Mouse (Mus musculus) cerebral cortex, adult 2 months (tissue): Measurements from ENCODE around the gene Faim2.

Experiments used
- WGBS: fragments of 180-500 bp; shearing (Covaris S2); methylation state at CpG from one replicate; pipeline ENCODE4 v1.1.7; 2018; 5-methylcytosine and 5-hydroxymethylcytosine counted together

The Faim2 gene

DNA sequence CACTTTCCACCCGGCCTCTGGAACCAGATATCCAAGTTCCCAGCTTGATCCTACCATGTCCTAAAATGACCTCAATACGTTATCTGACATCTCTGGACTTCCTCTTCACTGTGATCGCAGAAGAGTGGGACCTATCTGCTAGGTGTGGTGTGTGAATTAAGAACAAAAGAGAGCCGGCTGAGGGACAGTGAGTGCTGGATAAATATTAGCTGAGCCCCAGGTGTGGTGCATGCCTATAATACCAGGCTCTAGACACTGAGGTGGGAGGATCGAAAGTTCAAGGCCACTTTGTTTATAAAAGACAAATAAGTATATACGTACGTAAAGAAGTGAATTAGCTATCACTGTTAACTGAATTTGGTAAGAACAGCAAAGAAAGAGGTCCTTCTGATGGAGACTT is 18.1 kb downstream of the Faim2 start:
- WGBS, result 83% methylated on average over 7 of the region's 7 CpGs

DNA sequence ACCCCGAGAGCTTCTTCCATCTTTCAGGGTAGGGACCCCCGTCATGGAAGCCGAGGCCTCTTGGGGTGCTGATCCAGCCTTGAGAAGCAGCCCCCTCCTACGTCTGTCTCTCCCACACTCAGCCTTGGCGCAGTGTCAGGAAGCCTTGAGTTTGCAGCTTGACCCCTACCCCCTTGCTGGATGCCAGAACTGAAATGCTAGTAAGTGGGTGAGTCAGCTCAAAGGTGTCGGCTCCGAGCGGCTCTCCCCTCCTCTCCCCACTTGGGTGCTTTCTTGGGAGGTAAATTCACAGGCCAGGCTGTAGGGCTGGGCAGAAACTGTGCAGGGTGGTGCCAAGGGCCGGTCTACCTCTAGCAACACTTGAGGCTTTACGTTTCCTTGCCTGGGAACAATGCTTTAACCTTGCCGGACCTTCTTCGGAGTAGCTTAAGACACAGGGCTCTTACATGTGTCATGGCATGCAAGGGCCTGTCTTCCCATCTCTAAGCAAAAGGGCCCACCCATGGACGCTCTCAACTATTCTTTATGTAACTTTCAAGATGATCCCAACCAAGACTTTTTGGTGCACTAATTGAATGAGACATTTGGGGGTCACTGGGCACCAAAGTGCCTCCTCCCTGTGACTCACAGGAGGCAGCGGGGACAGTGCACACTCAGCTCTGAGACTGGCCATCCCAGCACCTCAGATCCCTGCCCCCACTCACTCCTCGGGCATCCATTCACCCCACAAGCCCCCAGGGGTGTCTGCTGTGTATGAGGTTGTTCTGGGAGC is 22.5 kb downstream of the Faim2 start:
- WGBS, result 75% methylated on average over 15 of the region's 15 CpGs

DNA sequence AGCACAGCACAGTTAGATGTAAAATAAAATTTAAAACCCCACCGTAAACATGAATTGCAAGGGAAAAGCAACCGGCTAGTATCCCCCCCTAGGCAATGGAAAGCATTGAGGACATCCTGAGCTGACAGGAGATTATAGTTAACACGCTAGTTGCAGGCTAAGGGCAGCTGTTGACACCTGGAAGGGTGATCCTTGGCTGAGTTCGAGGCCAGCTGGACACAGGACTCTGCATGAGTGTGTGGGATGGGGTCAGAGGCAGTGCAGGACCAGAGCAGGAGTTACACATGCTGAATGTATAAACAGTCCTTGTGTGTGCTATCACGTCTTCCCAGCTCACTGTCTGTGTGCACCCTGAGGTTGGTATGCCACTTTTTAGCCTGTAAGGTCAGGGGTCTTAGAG is 24.7 kb downstream of the Faim2 start:
- WGBS, result 79% methylated on average over 5 of the region's 5 CpGs

DNA sequence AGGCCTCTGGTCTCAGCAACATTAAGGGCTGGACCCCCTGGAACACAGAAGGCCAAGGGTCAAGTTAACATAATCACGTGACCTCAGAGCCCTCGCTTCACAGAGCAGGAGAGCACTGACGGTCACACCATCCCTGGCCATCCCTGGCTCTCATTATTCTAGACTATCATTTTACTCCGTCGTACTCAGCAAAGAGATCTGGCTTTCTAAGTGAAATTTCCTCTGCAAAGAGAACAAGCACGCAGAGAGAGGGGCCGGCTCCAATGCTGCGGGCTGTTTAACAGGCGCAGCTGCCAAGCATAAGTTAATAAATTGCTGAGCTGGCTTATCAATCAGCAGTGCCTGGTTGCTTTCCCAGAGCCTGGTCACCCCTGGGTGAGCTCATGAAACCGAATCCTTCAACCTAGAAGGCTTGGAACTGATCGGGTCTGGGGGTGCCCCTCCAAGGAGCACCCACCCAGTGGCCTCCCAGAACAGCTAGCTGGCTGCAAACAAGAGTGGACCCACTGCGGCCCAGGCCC is 25.6 kb downstream of the Faim2 start:
- 44% methylated on average over 12 of the region's 12 CpGs for whole genome bisulfite sequencing

DNA sequence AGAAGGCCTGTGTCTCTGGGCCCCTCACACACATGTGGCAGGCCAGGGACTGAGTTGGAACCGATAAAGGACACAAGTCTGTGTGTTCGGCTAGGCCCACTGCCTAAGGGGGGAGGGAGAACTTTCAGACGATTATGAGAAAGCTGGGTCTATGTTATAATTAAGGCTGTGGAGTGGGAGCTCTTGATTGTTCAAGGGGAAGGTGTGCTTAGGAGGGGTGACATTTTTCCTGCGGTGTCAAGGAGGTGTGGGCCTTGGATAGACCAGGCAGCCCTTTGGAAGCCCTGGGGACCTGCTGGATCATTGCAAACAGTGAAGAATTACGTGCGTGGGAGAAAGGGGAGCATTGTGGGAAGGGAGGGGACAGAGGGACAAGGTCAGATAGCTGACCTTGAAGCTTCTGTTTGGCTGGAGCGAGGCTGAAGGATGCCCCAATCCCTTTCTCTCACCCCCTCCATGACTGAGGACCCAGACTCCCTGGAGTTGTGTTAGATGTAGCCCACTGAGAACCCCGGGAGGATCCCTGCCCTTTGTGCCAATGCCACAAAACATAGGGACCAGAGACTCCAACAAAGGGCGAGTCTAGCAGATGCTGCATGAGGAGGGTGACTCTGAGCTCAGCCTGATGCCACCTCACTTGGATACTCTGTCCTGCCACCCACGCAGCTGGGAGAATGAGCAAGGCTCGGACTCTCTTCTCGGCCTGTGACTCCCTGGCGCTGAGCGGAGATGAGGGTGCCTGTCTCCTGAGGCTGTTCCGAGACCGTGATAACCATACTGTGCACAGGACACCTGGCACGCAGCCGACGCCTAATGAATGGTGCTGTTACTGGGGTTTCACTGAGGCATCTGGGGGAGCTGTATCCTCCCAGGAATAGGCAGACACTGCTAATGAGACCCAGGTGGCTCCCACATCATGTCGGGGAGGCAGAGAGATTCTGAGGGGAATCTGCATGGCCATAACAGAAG is 26.4 kb downstream of the Faim2 start:
- 46% methylated on average over 20 of the region's 20 CpGs for WGBS

DNA sequence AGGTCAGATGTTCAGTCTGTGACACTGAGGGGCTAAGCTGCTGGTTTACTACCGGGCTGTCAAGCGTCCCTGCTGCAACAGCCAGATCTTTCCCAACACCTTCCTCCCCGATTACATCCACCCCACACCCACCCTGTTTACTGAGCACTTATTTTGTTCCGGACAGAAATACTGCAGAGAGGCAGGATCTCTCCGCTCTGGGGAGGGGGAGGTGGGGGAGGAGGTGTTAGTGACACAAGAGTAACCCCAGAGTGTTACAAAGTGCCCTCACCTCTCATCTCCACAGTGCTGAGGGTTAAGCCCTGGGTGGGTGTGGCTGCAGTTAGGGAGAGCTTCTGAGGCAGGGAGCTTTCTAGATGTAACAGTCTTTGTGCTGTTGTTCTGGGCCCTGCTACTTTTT is 27.6 kb downstream of the Faim2 start:
- WGBS, result 38% methylated on average over 5 of the region's 5 CpGs

DNA sequence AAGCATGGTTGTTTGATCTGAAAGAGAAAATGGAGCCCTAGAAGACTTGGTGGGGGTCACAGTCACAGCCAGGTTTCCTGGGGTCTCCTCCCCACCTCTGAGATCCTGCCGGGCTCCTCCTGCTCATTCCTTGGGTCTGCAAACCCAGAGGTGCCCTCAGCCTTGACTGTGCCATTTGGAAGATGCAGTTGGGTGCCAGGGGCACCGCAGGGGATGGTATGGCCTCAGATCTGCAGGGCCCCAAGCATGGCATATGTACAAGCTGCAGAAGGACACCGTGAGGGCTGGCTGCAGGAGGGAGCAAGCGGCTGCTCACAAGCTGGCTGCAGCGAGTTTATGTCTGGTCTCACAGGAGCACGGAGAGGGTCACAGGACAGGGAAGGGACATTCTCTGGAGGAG is 28.2 kb downstream of the Faim2 start:
- WGBS, result 75% methylated on average over 6 of the region's 6 CpGs

DNA sequence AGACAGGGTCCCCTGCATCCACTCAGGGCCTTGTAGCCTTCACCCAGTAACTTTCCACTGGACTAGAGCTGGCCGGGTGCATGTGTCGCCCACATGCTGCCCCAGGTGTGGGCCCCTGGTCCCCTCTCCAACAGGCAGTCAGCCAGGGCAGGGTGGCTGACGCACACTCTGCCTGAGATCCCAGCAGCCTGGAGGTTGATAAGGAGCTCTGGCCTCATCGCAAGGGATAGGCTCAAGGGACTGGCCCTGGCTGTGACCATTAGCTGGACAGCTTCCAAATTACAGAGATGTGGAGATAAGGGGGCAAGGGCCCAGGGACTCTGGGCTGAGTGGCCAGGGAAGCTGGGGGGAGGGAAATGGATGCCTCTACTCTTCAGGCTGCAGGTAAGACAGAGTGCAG is 29.2 kb downstream of the Faim2 start:
- 50% methylated on average over 4 of the region's 4 CpGs for WGBS

DNA sequence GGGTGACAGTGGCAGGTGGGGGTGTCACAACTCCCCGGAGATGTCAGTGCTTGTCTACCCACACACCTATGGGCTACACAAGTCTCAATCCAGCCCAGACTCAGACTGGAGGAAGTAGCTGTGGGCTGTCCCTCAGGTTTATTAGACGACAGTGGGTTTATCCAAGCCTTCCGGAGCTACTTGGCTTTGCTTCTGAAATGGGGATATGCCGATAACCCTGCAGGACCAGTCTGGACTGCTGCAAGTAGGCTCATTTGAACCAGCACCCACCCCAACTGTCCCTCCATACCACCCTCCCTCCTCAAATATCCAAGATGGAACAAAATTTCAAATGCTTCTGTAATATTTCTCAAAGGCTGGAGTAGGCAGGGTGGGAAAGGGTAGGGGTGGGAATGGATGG is 29.6 kb downstream of the Faim2 start:
- 42% methylated on average over 4 of the region's 4 CpGs for WGBS

DNA sequence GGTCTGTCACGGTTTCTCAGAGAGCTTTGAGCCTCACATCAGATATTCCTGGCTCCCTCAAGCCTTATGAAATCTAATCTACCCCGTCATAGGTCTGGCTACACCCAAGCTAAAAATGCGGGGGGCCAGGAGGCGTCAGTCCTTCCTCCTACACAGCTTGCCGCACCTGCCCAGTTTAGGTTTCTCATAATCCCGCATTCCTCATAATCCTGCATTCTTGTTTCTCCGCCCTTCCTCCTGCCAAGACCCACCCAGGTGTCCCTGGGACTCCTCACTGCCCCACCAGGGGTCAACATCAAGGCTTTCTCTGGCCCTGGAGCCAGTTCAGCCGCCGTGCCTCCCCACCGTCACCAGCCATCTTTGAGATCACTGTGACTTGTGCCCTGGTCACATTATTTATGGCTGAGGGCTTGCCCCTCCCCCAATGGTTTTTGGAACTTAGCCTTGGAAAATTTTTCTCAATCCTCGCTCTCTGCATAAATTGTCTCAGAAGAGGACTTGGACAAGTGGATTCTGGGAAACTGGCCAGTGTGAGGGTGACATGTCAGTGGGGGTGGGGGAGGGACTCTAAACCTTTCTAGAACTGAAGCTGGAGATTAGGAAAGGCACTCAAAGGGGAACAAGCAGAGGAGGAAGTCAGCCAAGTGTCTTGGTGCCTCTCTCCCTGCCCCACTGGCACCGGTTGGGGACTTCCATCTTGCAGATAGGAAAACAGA is 30.3 kb downstream of the Faim2 start:
- WGBS, result 25% methylated on average over 12 of the region's 12 CpGs

DNA sequence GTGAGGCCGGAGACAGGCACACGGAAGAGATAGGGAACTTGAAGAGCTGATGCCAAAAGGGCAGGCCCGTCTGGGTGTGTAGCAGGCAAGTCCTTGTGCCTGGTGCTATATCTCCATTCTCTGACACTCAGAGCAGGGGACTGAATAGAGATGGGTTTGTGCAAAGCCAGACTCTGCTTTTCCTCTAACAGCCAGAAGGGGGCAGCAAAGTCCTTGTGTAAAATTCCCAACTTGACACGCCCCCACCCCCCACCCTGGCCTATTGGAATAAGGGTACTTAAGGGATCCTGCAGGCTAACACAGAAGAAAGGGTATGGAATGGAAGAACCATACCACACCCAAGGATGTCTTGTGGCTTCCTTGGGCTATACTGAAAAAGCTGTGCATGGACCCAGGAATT is 30.9 kb downstream of the Faim2 start:
- 16% methylated on average over 4 of the region's 4 CpGs for WGBS

DNA sequence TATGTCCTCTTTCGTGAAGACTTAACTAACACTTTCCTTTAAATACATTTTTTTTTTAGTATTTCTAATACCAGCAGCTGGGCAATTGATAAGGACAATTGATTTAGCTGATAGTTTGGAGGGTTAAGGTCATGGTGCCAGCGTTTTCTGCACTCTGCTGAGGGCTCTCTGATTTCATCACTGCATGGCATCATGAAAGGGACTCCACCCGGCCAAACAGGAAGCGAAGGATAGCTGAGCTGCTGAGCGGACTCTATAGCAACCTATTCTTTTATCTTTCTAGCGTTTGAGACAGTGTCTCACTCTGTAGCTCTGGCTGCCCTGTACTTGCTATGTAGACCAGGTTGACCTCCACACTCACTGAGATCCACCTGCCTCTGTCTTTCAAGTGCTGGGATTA is 43.2 kb downstream of the Faim2 start:
- WGBS, result 74% methylated on average over 6 of the region's 6 CpGs

DNA sequence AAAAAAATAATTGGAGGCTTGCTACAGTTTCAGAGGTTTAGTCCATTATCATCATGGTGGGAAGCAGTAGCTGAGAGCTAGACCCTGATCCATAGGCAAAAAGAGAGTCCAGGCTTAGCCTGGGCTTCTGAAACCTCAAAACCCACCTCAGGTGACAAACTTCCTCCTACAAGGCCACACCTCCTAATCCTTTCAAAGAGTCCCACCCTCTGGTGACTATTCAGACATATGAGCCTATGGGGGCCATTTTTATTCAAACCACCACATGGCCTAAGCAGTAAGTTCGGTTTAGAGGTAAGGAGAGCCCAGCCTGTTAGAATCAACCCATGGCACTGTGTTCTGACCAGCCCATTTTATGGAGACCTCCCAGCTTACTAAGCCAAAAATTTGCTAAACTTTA is 52.2 kb downstream of the Faim2 start:
- WGBS, result 81% methylated on average over 1 of the region's 1 CpGs

DNA sequence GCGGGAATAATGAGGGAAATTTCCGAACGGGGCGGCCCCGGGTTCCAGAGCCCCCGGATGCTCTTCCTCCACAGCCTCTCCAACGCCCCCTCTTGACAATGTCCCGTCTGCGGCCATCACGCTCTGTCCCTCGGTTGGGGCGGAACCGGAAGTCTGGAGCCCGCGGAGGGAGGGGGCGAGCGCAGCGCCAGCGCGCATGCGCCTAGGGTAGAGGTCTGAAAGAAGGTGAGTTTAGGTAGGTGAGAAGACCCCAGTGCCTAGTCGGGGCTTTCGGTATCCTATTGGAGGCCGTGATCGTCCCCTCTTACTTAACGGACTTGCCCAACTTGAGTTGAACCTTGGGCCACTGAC is 53.4 kb downstream of the Faim2 start, which contains the start of gene Bcdin3d:
Gene Bcdin3d, minus strand, starts transcription at position 155 of the 351 bp plus-strand sequence.
- WGBS, result under 1% methylated on average over 26 of the region's 26 CpGs

DNA sequence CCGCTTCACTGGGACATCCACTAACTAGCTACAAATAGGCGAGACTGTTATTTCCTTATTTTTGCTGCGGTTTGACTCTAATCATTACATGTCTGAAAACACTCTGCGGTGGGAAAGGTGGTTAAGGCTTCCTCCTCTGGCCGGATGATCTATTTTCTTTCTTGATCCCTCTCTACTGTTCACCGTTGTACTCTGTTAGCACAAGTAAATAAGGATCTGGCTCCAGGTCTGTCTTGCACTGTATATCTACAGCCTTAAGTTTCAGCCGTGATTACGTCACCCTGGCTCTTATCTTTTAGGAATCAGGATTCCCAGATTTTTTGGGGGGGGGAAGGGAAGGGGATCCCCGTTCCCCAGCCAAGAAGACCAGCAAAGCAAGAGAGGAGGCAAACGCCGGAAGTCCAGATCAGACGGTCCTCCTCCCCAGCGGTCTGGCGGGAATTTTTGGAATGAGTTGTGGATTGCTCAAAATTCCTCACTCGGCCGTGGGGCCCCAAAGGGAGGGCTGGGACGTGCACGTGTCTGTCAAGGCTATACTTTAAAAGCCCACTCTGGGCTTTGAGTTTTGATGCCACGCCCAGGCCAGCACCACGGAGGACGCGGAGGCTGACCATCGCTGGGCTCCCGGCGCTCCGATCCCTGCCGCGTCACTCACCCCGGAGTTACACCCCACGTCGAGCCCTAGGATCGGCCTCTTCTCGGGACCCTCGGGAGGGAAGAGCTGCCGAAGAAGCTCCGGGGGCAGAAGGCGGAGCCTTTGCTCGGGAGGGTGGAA is 54.0 kb downstream of the Faim2 start:
- 3% methylated on average over 38 of the region's 38 CpGs for WGBS

DNA sequence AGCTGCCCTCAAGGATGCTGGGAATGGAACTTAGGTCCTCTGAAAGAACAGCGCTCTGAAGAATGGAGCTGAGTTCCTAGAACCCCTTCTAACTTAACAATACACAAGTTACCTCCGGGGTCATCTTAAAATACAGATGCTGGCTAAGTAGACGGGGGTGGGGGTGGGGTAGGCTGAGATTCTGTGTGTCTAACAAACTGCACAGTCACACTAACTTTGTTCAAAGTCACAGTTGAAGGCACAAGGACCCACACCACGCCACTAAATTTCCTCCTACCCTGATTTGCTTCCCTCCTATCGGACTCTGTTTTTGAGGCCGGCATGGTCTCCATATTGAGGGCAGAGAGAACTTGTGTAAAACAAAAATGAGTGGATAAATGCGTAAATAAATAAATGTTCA is 55.0 kb downstream of the Faim2 start:
- WGBS, result 89% methylated on average over 7 of the region's 7 CpGs

DNA sequence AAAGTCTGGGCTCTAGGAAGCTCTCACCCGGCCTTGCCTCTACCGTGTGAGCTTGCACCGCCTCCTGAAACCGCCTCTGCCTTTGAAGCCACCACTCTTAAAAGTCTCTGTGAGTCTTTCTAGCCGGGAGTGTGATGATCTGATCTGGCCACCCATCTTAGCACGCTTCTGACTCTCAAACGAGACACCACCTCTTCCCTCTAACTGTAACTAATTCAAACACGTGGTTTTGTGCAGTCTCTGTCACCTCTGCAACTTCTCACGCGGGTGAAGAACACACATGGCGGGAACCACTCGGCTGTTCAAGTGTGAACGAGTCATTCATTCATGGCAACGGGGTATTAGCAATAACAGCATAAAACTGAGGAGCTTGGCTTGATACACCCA is 56.3 kb downstream of the Faim2 start:
- WGBS, result 59% methylated on average over 14 of the region's 14 CpGs

DNA sequence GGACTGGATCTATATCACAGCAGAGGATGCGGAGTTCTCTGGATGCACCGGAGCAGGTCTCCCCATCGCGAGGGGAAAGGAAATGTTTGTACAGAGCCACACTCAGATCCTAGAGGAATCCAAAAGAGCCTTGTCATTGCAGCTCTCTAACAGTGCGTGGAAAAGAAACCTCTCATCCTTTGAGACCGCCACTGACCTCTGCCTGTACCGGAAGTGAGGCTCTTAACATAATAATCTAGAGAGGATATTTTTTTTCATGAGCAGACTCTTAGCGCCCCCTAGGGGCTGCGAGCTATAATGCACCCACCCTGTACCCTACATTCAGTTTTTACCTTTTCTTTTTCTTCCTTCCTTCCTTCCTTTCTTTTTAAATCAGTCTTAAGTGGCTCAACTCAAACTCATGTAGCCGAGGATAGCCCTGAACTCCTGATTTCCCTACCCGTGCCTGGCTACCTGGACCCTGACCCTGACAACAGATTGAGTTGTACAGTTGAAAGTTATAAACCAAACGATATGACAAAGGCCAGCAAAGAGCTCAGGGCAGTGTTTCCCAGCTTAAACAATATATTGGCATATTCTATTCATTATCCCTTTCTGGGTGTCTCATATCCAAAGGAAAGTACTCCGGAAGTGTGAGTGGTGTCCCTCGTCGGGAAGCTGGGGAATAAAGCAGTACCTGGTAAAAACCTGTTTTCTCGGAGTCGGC is 56.8 kb downstream of the Faim2 start:
- 48% methylated on average over 17 of the region's 17 CpGs for WGBS

DNA sequence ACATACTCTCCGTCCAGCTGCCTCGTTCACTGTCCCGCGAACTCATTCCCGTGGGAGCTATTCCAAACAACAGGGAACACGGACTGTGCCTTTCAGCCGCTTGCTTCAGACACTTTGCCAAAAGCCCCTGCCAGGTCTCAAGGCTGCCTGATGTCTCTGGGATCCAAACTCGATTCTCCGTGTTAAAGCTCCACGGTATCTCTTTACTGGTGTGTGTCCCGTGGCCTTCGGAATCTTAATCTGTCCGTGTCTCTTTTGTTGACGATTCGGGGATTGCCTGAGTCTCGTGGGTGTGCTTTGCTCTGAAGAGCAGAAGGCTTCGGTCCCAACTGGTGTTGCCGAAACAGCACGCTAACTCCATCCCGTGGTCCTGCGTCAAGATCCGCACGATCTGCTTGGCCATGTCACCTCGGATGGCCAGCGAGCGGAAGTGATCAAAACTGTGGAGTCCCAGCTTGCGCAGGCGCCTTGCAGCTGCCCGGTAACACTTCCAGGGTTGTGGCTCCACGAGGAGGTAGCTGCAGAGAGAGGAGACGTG is 57.7 kb downstream of the Faim2 start:
- WGBS, result 76% methylated on average over 31 of the region's 31 CpGs

DNA sequence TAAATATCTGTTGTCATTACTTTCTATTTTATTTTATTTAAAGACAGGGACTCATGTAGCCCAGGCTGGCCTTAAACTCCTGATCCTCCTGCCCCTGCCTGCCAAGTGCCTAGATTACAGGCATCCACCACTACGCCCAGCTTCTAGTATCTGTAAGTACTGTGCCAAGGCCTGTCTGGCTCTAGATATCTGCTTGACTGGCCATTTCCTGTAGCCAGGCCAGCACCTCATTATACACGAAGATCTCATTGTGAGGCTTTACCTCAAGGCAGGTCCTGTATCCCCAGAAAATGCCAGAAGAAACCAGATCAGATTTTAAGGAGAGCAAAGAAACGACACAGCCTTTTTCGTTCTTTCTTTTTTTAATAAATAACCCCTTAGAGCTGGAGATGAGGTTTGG is 58.2 kb downstream of the Faim2 start:
- WGBS, result 74% methylated on average over 4 of the region's 4 CpGs
